Mouse (Mus musculus) adrenal gland, postnatal 14 days (tissue): Measurements from ENCODE around the gene Pet2. TPM values are rescaled to one million over a fixed set of nuclear protein-coding genes. Genes with fewer than 3 reads are reported as not detected.

Source experiments
- DNase-seq: peaks from one replicate; pipeline ENCODE4 v3.0.0; 2021; ENCODE audit warnings: mixed read lengths
- long read RNA-seq, 2 experiments: library from polyadenylated mRNA; stranded (forward); transcript quantifications; one replicate each; pipeline ENCODE4 v2.0.0; 2021
- total RNA-seq: library from RNA; stranded (reverse); gene quantifications from 2 replicates; pipeline ENCODE4 v1.2.3, GENCODE M21; 2021

The Pet2 gene
- total RNA-seq, result not detected in 2 replicates
- long read RNA-seq, experiment 1, result 0 reads
- long read RNA-seq, experiment 2, result 0 reads

DNA sequence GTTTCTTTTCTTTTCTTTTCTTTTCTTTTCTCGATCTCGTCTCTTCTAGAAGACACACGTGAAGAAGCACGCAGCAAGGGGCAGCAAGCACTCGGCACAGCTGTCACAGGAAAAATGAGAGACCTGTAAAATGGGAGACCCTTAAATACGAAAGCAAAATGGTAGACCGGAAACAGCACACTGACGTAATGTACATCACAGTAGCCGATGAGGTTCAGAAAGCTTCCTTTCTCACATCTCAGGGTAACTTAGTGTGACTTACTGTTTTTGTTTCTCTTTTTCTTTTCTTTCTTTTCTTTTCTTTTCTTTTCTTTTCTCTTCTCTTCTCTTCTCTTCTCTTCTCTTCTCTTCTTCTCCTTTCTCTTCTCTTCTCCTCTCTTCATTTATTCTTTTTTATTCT, at the start of gene Pet2:
TSS of gene Pet2 (minus strand) at position 101 of the 400 bp plus-strand sequence.
- DNase-seq, result no peak
